Mouse (Mus musculus) cerebellum, adult 18-20 months (tissue): ENCODE measurements around the gene Fam110c.
A peak's percentile ranks its signal among the peaks of the same experiment; 100 is the strongest.
"Not testable (repeated sequence)": the region's sequence is repeated elsewhere in the genome, so short reads cannot be mapped to it uniquely, and the experiment has no call there.

Source experiments
- DNase-seq, 2 experiments: peaks; one replicate each; pipeline ENCODE4 v3.0.0; 2021

Gene Fam110c

GRCm38 (mm10) chr12:31073412-31074354 lies at the start of gene Fam110c:
TSS of gene Fam110c (plus strand) at chr12:31073861.
- peak in 1 of 2 experiments; percentile 3 for DNase-seq

GRCm38 (mm10) chr12:31026423-31026822 lies 47.2 kb upstream of the Fam110c start:
- DNase-seq, result no peak

GRCm38 (mm10) chr12:31052066-31052465 lies 21.6 kb upstream of the Fam110c start:
- DNase-seq, result no peak

- no peak for DNase-seq
Measured at GRCm38 (mm10) chr12:31056291-31056864, 17.3 kb upstream of the Fam110c start.

GRCm38 (mm10) chr12:31059393-31059853 lies 14.2 kb upstream of the Fam110c start:
- no peak for DNase-seq

- no peak for DNase-seq
Measured at GRCm38 (mm10) chr12:31060245-31060644, 13.4 kb upstream of the Fam110c start.

GRCm38 (mm10) chr12:31071222-31071621 lies 2.4 kb upstream of the Fam110c start:
- DNase-seq, result no peak

GRCm38 (mm10) chr12:31074355-31074786 lies 710 bp downstream of the Fam110c start:
- DNase-seq, result not testable (repeated sequence)

GRCm38 (mm10) chr12:31074839-31075538 lies 1.3 kb downstream of the Fam110c start:
- DNase-seq, result peak in 1 of 2 experiments; percentile 17

- no peak for DNase-seq
Measured at GRCm38 (mm10) chr12:31077020-31077419, 3.4 kb downstream of the Fam110c start.

- no peak for DNase-seq
Measured at GRCm38 (mm10) chr12:31078030-31078429, 4.4 kb downstream of the Fam110c start.

GRCm38 (mm10) chr12:31080352-31080751 lies 6.7 kb downstream of the Fam110c start:
- DNase-seq, result no peak

GRCm38 (mm10) chr12:31080890-31081554 lies 7.4 kb downstream of the Fam110c start:
- no peak for DNase-seq

GRCm38 (mm10) chr12:31083007-31083406 lies 9.3 kb downstream of the Fam110c start:
- no peak for DNase-seq

- no peak for DNase-seq
Measured at GRCm38 (mm10) chr12:31083407-31083806, 9.7 kb downstream of the Fam110c start.

GRCm38 (mm10) chr12:31087060-31087459 lies 13.4 kb downstream of the Fam110c start:
- DNase-seq, result no peak

- no peak for DNase-seq
Measured at GRCm38 (mm10) chr12:31090401-31090800, 16.7 kb downstream of the Fam110c start.

- DNase-seq, result no peak
Measured at GRCm38 (mm10) chr12:31090882-31091640, 17.4 kb downstream of the Fam110c start.

GRCm38 (mm10) chr12:31092481-31092880 lies 18.8 kb downstream of the Fam110c start:
- DNase-seq, result no peak

- no peak for DNase-seq
Measured at GRCm38 (mm10) chr12:31097185-31097584, 23.5 kb downstream of the Fam110c start.

GRCm38 (mm10) chr12:31101190-31101589 lies 27.5 kb downstream of the Fam110c start:
- DNase-seq, result no peak

- no peak for DNase-seq
Measured at GRCm38 (mm10) chr12:31101821-31102220, 28.2 kb downstream of the Fam110c start.
